Mouse (Mus musculus) telencephalon, adult 2 months (tissue): ENCODE data around the gene Ybx2.

ENCODE experiments used
- DNase-seq: peaks from one replicate; pipeline ENCODE4 v3.0.0-alpha.2; 2011; ENCODE audit warnings: low read depth, low spot score

The Ybx2 gene

DNA sequence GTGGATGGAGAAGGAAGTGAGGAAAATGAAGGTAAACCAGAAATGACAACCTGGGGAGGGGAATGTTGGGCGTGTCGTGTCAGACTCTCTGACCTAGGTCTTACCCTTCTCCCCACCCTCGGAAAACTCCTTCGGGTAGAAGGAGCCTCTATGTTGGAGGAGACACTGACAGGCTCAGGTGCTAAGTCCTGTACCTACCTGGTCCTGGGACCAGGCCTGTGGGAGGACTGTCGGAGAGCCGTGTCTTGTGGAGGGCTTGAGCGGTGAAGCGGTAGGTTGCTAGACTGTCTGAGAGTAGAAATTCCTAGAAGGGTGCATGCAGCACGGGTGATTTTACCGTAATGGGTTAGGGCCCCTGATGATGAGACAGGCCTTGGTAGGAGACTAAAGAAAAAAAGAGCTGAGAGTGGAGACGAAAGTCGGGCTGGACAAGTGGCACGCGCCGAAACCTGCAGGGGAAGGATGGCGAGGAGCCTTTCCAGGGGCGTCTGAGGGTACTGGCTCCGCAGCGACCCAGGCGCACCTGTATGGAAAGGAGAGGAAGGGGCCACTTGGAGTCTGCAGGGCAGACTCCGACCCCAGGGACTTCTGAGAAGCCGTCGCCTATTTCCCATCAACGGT, 29.2 kb downstream of the Ybx2 start, which contains the start of gene Cldn7:
TSS of gene Cldn7 (plus strand) at position 130 of the 621 bp plus-strand sequence.
- DNase-seq, result no peak

DNA sequence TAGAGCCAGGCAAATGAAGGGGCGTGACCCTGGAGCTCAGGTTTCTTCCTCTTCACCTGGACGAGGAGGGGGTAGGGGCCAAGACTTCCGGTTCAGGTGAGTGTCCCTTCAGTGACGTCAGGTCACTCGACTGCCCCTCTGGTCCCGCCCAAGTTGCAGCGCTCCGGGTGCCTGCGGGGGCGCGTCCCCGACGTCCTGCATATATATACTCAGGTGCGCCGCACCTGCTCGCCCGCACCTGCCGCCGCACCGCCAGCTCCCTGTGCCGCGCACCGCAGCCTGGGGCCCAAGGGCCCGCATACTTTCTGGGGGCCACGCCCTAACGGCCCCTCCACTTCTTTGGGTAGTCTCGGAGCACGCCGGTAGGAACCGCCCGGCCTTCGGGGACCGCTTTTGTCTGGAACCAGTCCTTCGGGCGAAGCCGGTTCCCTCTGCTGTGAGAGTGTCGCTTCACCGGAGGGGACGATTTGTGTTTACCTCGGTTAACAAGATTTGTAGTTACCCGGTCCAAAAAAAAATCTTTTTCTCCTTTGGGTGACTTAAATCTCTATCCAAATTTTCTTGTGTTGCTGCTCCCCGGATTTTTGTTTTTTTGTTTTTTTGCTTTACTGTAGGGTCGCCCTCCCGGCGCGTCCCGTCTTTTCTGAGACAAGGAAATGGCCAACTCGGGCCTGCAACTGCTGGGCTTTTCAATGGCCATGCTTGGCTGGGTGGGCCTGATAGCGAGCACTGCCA, 29.8 kb downstream of the Ybx2 start:
- no peak for DNase-seq

DNA sequence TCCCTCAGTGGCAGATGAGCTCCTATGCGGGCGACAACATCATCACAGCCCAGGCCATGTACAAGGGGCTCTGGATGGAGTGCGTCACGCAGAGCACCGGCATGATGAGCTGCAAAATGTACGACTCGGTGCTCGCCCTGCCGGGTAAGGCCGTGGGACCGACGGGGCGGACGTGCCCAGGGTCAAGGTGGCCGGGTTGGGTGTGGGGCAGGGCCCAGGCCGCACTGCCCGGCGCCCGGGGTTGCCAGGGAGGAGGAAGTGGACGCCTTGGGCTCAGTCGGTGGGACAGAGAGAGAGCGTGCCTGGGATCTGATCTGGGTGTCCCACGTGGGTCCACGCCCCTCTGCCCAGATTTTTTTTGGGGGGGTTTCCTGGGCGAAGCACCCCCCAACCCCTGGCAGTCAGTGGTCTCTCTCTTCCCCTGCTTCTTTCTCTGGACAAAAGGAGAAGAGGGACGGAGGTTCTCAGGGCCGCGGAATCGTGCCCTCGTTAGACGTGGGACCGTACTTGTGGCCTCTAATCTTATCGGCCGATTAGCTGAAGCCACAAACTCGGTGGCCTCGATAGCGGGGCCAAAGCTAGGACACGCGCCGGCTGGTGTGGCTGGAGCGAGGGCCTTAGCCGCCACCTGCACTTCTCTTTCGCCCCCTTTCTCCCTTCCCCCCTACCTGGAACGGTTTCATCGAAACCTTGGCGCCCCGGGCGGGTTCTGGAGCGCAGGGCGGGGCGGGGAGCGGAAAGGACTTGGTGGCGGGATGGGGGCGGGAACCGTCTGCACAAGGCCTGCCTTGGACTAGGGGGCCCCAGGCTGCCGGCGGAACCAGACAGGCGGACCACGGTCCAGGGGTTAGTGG, 30.6 kb downstream of the Ybx2 start:
- no peak for DNase-seq

DNA sequence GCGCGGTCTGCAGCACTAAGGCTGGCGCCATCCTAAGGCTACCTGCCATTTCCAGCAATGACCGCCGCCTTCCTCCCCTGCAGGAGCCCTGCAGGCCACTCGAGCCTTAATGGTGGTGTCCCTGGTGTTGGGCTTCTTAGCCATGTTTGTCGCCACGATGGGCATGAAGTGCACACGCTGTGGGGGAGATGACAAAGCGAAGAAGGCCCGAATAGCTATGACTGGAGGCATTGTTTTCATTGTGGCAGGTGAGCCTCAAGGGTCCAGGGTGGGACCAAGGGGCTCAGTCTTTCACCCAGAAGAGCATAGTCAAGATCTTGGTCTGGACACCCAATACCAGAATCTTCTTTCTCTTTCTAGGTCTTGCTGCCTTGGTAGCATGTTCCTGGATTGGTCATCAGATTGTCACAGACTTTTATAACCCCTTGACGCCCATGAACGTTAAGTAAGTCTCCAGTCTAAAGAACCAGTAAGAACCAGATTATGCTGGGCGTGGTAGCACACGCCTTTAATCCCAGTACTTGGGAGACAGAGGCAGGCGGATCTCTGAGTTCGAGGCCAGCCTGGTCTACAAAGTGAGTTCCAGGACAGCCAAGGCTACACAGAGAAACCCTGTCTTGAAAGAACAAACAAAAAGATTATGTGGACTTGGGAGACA, 31.4 kb downstream of the Ybx2 start:
- DNase-seq, result no peak

DNA sequence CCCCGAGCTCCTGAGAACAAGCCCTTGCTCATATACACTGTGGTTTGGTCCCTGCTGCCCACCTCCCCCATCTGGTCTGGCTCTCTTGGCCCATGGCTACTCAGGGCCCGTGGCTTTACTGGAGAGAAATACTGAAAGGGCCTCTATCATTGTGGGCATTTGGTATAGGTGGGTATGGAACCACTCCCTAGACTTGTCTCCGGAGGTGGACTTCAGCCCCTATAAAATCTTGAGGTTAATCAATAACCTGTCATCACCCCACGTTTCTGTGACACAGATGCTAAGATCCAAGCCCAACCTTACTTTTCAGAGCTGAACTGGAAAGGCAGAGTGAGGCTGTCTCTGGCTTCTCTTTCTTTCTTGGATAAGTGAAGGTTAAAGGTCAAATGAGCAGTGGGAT, 33.2 kb downstream of the Ybx2 start:
- DNase-seq, result no peak

DNA sequence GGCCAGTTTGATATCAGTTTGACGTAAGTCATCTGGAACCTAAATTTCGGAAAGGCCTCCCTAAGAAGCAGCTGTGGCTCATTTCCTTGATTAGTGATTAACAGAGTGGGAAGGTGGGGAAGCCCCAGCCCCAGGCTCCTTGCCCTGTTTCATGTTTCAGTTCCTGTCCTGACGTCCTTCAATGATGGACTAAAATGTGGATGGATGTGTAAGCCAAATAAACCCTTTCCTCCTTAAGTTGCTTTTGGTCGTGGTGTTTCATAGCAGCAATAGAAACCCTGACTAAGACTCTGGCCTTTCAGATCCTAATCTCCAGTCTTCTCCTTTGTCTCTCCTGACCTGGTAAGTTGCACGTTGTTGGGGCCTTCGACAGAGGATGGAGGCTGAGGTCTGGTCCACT, 34.6 kb downstream of the Ybx2 start:
- DNase-seq, result no peak

DNA sequence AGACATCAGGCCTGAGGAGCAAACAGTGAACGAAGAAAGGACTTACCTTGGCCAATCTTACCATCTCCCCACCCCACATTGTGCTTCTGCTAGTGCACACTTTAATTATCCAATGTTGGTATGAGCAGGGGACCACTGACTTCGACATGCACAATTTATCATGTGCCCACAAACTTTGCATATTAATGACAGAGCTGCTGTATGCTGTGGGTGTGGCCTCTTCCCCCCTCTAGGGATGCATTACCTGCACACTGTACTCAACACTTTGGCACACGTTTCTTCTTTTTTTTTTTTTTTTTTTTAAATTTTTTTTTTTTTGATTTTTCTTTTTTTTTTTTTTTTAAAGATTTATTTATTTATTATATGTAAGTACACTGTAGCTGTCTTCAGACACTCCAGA, 35.2 kb downstream of the Ybx2 start:
- DNase-seq, result no peak

DNA sequence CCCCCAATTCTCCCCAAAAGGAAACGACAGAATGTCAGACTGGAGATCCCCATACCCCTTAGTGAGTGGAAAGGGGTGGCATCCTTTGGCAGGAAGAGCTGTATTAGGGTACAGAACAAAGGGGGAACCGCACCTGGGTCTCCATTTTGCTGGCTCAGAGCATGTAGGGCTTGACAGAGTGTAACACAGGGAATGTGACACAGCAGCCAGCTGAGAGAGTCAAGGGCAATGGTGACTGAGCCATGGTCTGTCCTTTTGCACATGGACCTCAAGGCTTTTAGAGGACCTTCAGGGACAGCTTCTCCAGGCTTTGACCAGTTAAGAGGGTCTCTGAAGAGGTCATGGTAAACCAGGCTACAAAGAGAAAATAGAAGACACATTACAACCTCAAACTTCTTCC, 39.3 kb downstream of the Ybx2 start:
- DNase-seq, result no peak

DNA sequence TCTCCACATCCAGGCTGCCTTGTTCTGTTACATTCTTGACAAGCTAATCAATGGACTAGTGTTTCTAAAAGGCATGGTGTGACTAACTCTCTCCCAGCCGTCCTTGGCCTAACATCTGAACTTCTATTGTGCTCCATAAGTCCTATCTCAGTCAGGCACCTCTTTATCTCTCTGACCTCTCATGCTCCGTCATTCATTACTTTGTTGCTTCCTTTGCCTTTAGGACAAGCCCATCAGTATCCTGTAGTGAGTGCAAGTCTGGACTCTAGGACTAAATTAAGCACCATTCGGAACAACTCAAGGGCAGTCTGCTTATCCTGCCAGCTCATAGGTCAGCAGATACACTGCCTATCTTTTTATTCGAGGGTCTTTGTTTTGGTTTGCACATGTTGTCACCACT, 40.7 kb downstream of the Ybx2 start:
- no peak for DNase-seq

DNA sequence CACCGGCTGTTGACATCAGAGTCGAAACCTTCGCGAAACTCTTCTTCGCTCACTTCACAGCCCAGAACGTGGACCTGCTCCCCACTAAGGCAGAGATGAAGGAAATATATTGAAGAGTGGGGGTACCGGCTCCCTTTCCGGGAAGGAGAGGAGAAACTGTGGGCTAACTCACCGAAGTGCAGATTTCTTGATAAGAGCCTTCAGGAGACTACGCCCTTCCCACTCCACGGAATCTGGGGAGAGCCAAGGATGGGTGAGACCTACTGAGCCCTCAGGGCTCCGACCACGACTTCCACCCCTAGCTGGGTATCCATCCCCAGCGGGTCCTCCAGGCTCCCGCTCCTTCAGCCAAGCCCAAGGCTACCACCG, 44.2 kb downstream of the Ybx2 start:
- DNase-seq, result no peak

DNA sequence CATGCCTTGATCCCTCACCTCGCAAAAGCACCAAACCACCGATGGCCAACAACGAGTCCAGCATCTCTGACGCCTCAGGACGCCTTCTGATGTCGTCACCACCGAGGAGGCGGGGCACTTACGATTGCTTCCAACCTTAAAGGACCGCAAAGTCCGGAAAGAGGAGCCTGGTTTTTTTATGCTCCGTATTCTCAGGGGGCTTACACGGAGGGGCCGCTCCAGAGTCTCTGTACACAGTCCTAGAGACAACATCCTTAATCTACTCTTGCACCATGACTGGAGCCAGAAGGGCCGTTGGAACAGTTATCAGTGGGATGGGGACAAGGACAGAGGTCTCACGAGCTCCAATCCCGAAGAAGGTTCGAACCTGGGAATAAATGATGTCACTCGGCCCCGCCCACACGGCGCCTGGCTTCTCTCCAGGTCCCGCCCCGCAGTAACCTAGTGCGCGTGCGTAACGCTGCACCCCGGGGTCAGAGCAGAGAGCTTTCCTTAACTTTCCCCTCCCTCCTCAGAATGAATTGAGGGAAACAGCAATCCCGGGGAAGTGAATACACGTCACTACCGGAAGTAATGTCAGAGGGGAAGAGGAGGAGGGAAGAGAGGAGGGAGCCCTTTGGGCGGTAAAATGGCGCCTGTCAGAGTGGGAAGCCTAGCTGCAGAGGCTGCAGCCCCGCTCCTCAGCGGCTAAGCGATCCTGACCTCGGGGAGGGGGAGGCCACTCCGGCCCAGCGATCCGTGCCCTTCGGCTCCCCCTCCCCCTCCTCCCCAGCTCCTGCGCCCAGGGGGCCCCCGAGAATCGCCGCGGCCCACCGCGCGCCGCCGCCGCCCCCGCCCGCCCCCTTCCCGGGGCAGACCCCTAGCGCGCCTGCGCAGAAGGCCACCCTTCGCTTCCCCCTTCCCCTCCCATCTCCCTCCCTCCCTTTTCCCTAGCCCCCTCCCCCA, 44.9 kb downstream of the Ybx2 start:
- DNase-seq, result peak; percentile 99

DNA sequence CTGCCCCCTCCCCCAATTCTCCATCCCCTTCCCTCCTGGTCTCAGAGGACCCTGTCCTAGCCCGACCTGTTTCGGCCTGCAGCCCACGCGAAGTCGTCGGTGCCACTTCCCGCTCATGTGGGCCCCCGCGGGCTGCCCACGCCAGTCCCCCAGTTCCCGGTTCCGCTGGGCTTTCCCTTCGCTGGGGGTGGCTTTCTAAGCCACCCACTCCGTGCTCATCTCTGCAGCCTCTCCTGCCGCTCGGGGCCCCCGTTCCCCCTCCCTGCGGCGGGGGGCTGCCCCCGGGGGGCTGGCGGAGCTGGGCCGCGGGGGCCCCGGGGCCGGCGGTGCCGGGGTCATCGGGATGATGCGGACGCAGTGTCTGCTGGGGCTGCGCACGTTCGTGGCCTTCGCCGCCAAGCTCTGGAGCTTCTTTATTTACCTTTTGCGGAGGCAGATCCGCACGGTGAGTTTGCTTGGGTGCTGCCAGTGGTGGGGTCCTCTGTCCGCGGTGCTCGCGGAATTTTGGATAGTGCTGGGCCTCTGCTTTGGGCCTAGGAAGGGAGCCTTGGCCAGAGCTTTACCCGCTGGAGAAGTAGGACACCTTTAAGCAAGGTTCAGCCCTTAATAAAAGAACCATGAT, 45.7 kb downstream of the Ybx2 start, which contains the start of gene Ctdnep1:
TSS of gene Ctdnep1 (plus strand) at position 16 of the 622 bp plus-strand sequence.
- DNase-seq, result no peak

DNA sequence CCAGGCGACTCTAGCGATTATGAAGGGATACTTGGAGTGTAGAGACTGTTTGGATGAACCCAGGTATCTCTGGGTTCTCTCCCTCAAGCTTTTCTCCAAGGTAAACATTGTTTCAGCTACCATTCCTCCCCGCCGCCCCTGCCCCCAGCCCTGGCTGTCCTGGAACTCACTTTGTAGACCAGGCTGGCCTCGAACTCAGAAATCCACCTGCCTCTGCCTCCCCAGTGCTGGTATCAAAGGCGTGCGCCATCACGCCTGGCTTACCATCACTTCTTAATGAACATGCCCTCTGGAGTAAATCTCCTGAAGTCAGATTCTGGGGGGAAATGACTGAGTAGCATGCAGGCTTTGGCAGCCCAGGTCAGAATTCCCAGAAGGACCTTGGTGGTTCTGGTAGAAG, 46.6 kb downstream of the Ybx2 start, which contains the start of gene Elp5:
TSS of gene Elp5 (minus strand) at position 293 of the 400 bp plus-strand sequence.
- no peak for DNase-seq

DNA sequence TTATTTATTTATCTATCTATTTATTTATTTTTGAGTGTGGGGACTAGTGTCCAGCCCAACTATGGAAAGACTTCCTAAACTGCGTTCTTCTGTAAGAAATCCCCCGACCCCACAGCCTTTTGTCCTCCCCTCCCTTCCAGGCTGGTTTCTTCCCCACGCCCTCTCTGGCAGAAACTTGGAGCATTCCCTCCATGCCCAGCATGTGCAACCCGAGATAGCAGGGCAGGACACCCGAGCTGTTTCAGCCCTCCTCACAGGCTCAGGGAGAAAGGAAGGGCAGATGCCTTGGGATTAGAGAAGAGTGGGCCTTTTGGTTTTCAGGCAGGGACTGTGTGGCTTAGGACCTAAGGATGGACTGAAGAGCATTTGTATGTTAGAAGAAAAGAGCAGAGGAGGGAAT, 47.3 kb downstream of the Ybx2 start:
- DNase-seq, result no peak

DNA sequence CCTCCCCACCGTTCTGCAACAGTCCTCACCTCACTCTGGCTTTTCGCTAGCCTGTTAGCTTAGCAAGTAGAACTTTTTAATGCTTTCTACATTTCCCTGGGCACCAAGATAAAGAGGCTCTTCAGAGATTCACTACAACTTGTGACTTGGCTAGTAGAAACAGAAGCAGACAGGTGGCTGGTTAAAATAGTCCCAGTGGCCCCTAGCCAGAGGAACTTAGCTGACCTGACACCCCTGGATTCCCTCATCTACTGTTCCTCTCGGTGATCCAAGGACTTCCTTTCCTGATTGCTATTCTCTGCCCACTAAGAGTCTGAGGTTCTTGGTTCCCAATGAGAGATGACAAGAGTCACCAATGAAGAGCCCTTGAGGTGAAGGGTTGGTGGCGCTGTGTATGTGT, 47.8 kb downstream of the Ybx2 start:
- no peak for DNase-seq

DNA sequence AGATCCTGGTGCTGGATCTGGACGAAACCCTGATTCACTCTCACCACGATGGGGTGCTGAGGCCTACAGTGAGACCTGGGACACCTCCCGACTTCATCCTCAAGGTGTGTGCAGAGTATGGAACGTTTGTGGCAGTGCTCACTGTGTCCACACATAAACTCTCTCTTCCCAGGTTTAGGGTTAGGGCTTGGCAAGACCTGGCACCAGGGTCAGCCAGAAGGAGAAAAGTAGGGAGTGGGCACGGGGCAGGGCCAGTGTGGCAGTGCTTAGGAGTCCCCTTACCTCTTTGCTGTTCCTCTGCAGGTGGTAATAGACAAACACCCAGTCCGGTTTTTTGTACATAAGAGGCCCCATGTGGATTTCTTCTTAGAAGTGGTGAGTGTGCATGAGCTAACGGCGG, 48.8 kb downstream of the Ybx2 start:
- no peak for DNase-seq

DNA sequence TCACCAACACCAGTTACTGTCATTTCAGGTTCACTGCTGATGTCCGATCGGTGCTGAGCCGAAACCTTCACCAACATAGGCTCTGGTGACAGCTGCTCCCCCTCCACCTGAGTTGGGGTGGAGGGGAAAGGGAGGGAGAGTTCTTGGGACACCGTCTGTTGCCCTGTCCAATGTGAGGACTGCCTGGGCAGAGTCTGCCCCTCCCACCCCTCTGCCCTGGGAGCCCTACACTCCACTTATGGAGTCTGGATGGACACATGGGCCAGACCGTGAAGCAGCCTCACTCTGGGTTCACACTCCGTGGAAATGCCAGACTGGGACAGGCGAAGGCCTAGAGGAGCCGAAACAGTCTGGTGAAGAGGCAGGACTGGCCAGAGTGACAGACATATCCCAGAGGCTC, 54.4 kb downstream of the Ybx2 start:
- DNase-seq, result no peak
